Mouse (Mus musculus): ENCODE measurements around the gene Bcas3. TPM values are rescaled to one million over a fixed set of nuclear protein-coding genes. Genes with fewer than 3 reads are reported as not detected.

The Bcas3 gene
- polyA plus RNA-seq, 1 experiment from 2014 or later = 18.2 TPM

- H3K9me3 ChIP-seq (replicated peaks) = no peaks in the 10 kb centered on the region
- 47% methylated on average over 9 of the region's 9 CpGs for WGBS (ENCODE audit: insufficient replicate concordance)
- ATAC-seq = peak; percentile 86
Observed at GRCm38 (mm10) chr11:85758891-85759290, 405.9 kb downstream of the Bcas3 start.

GRCm38 (mm10) chr11:85759634-85760439, 406.9 kb downstream of the Bcas3 start:
- Histone ChIP-seq H3K9ac (no peak overlapping the region), H3K4me3 (no peak overlapping the region), H3K4me2 (no peak overlapping the region), H3K36me3 (no peaks in the 10 kb centered on the region), H3K27me3 (replicated peaks) (peaks cover 49% of the 10 kb centered on the region), H3K4me1 (peaks cover 31% of the 10 kb centered on the region), H3K27ac (0 out of 2 replicates have a peak overlapping the region, but pooled peaks have one; percentile 13), H3K9me3 (replicated peaks) (no peaks in the 10 kb centered on the region)
- ATAC-seq = no peak
- 72% methylated on average over 14 of the region's 14 CpGs for WGBS (ENCODE audit: insufficient replicate concordance)

More at GRCm38 (mm10) chr11:85758891-85759290, 405.9 kb downstream of the Bcas3 start:
- H3K27me3 ChIP-seq (replicated peaks) = peaks cover 48% of the 10 kb centered on the region
- no peak overlapping the region for H3K9ac ChIP-seq
- H3K4me1 ChIP-seq = peaks cover 31% of the 10 kb centered on the region
- no peak overlapping the region for H3K27ac ChIP-seq
- H3K36me3 ChIP-seq = no peaks in the 10 kb centered on the region
- H3K4me3 ChIP-seq = no peak overlapping the region
- H3K4me2 ChIP-seq = 0 out of 2 replicates have a peak overlapping the region, but pooled peaks have one; percentile 11

GRCm38 (mm10) chr11:85760486-85761141, 407.6 kb downstream of the Bcas3 start:
- Histone ChIP-seq H3K4me1 (peaks cover 31% of the 10 kb centered on the region), H3K9me3 (replicated peaks) (no peaks in the 10 kb centered on the region), H3K4me2 (no peak overlapping the region), H3K36me3 (no peaks in the 10 kb centered on the region), H3K27me3 (replicated peaks) (peaks cover 48% of the 10 kb centered on the region), H3K27ac (no peak overlapping the region), H3K9ac (no peak overlapping the region), H3K4me3 (no peak overlapping the region)
- 40% methylated on average over 6 of the region's 6 CpGs for WGBS (ENCODE audit: insufficient replicate concordance)
- no peak for ATAC-seq

GRCm38 (mm10) chr11:85761170-85761569, 408.2 kb downstream of the Bcas3 start:
- no peak overlapping the region for H3K4me3 ChIP-seq
- peaks cover 31% of the 10 kb centered on the region for H3K4me1 ChIP-seq
- H3K27ac ChIP-seq = no peak overlapping the region
- no peaks in the 10 kb centered on the region for H3K36me3 ChIP-seq
- no peak for ATAC-seq
- H3K27me3 ChIP-seq (replicated peaks) = peaks cover 49% of the 10 kb centered on the region
- no peaks in the 10 kb centered on the region for H3K9me3 ChIP-seq (replicated peaks)
- H3K9ac ChIP-seq = no peak overlapping the region
- no peak overlapping the region for H3K4me2 ChIP-seq
- WGBS (ENCODE audit: insufficient replicate concordance) = 84% methylated on average over 3 of the region's 3 CpGs

- WGBS (ENCODE audit: insufficient replicate concordance) = 71% methylated on average over 3 of the region's 3 CpGs
- no peak for ATAC-seq
- peaks cover 22% of the 10 kb centered on the region for H3K4me1 ChIP-seq
- no peak overlapping the region for H3K4me3 ChIP-seq
- peaks cover 66% of the 10 kb centered on the region for H3K27me3 ChIP-seq (replicated peaks)
- no peaks in the 10 kb centered on the region for H3K36me3 ChIP-seq
- no peaks in the 10 kb centered on the region for H3K9me3 ChIP-seq (replicated peaks)
- H3K4me2 ChIP-seq = no peak overlapping the region
- H3K27ac ChIP-seq = no peak overlapping the region
- no peak overlapping the region for H3K9ac ChIP-seq
Observed at GRCm38 (mm10) chr11:85763655-85764054, 410.7 kb downstream of the Bcas3 start.

- Histone ChIP-seq H3K9me3 (replicated peaks) (no peaks in the 10 kb centered on the region), H3K4me2 (no peak overlapping the region), H3K27me3 (replicated peaks) (peaks cover 74% of the 10 kb centered on the region), H3K36me3 (no peaks in the 10 kb centered on the region), H3K4me1 (peaks cover 18% of the 10 kb centered on the region), H3K4me3 (no peak overlapping the region), H3K27ac (no peak overlapping the region), H3K9ac (no peak overlapping the region)
- WGBS (ENCODE audit: insufficient replicate concordance) = 51% methylated on average over 7 of the region's 7 CpGs
- no peak for ATAC-seq
Observed at GRCm38 (mm10) chr11:85766106-85766723, 413.2 kb downstream of the Bcas3 start.

GRCm38 (mm10) chr11:85766811-85767210, 413.8 kb downstream of the Bcas3 start:
- WGBS (ENCODE audit: insufficient replicate concordance) = 66% methylated on average over 6 of the region's 6 CpGs
- H3K27ac ChIP-seq = no peak overlapping the region
- no peak overlapping the region for H3K4me3 ChIP-seq
- H3K9ac ChIP-seq = no peak overlapping the region
- no peak overlapping the region for H3K4me2 ChIP-seq
- no peak for ATAC-seq
- H3K4me1 ChIP-seq = peaks cover 18% of the 10 kb centered on the region
- H3K9me3 ChIP-seq (replicated peaks) = no peaks in the 10 kb centered on the region
- H3K27me3 ChIP-seq (replicated peaks) = peaks cover 74% of the 10 kb centered on the region
- H3K36me3 ChIP-seq = no peaks in the 10 kb centered on the region

- WGBS (ENCODE audit: insufficient replicate concordance) = 70% methylated on average over 2 of the region's 2 CpGs
- ATAC-seq = peak; percentile 77
- H3K27ac ChIP-seq = peak overlapping the region; percentile 1; the same call in 1 of the 2 replicates
Observed at GRCm38 (mm10) chr11:85769740-85770139, 416.8 kb downstream of the Bcas3 start.

GRCm38 (mm10) chr11:85773391-85773790, 420.4 kb downstream of the Bcas3 start:
- Histone ChIP-seq H3K9ac (no peak overlapping the region), H3K4me2 (no peak overlapping the region), H3K27ac (no peak overlapping the region), H3K36me3 (no peaks in the 10 kb centered on the region), H3K4me1 (peaks cover 32% of the 10 kb centered on the region), H3K27me3 (replicated peaks) (peaks cover 79% of the 10 kb centered on the region), H3K9me3 (replicated peaks) (no peaks in the 10 kb centered on the region), H3K4me3 (no peak overlapping the region)
- no peak for ATAC-seq
- 39% methylated on average over 4 of the region's 4 CpGs for WGBS (ENCODE audit: insufficient replicate concordance)

More at GRCm38 (mm10) chr11:85769740-85770139, 416.8 kb downstream of the Bcas3 start:
- Histone ChIP-seq H3K4me1 (peaks cover 18% of the 10 kb centered on the region), H3K9me3 (replicated peaks) (no peaks in the 10 kb centered on the region), H3K9ac (no peak overlapping the region), H3K4me2 (no peak overlapping the region; the same call in 1 of the 2 replicates), H3K4me3 (no peak overlapping the region), H3K36me3 (no peaks in the 10 kb centered on the region), H3K27me3 (replicated peaks) (peaks cover 76% of the 10 kb centered on the region)

GRCm38 (mm10) chr11:85774707-85775106, 421.7 kb downstream of the Bcas3 start:
- Histone ChIP-seq H3K36me3 (no peaks in the 10 kb centered on the region), H3K4me2 (no peak overlapping the region), H3K9me3 (replicated peaks) (no peaks in the 10 kb centered on the region), H3K27ac (no peak overlapping the region), H3K4me3 (no peak overlapping the region), H3K4me1 (peaks cover 21% of the 10 kb centered on the region), H3K27me3 (replicated peaks) (peaks cover 87% of the 10 kb centered on the region), H3K9ac (no peak overlapping the region)
- no peak for ATAC-seq
- WGBS (ENCODE audit: insufficient replicate concordance) = 56% methylated on average over 6 of the region's 6 CpGs

GRCm38 (mm10) chr11:85775492-85775891, 422.5 kb downstream of the Bcas3 start:
- peaks cover 14% of the 10 kb centered on the region; the same call in 1 of the 2 replicates for H3K4me1 ChIP-seq
- H3K9me3 ChIP-seq (replicated peaks) = no peaks in the 10 kb centered on the region
- ATAC-seq = 0 out of 2 replicates have a peak, but pooled peaks have one; percentile 32
- WGBS (ENCODE audit: insufficient replicate concordance) = 55% methylated on average over 7 of the region's 7 CpGs
- H3K27ac ChIP-seq = no peak overlapping the region
- H3K36me3 ChIP-seq = no peaks in the 10 kb centered on the region
- no peak overlapping the region for H3K4me2 ChIP-seq
- no peak overlapping the region for H3K9ac ChIP-seq
- peaks cover 88% of the 10 kb centered on the region for H3K27me3 ChIP-seq (replicated peaks)
- no peak overlapping the region for H3K4me3 ChIP-seq
